Mouse (Mus musculus) limb, embryonic 10.5 days (tissue): Measurements from ENCODE around the gene Capns2. TPM values are rescaled to one million over a fixed set of nuclear protein-coding genes. Genes with fewer than 3 reads are reported as not detected.

Experiments
- DNase-seq: peaks from one replicate; pipeline ENCODE4 v3.0.0-alpha.2; 2017; ENCODE audit warnings: low spot score
- H3K27ac ChIP-seq: fragments of 300-500 bp; sonication (generic); 2 replicates; pipeline ENCODE4 v1.5.1; 2016; ENCODE audit warnings: mild to moderate bottlenecking
- H3K27me3 ChIP-seq: fragments of 300-500 bp; sonication (generic); 2 replicates; pipeline ENCODE4 v1.6.1; 2016; ENCODE audit warnings: low read depth, mild to moderate bottlenecking; ENCODE audit not compliant: poor library complexity, severe bottlenecking
- H3K36me3 ChIP-seq: fragments of 300-500 bp; sonication (generic); 2 replicates; pipeline ENCODE4 v1.6.1; 2016; ENCODE audit warnings: mild to moderate bottlenecking, moderate library complexity
- H3K4me1 ChIP-seq: fragments of 300-500 bp; sonication (generic); 2 replicates; pipeline ENCODE4 v1.6.1; 2016
- H3K4me3 ChIP-seq: fragments of 300-500 bp; sonication (generic); 2 replicates; pipeline ENCODE4 v1.5.1; 2016; ENCODE audit warnings: mild to moderate bottlenecking, moderate library complexity
- H3K9me3 ChIP-seq: fragments of 300-500 bp; sonication (generic); replicated peaks from 2 replicates; pipeline ENCODE4 v1.6.1; 2016; ENCODE audit warnings: mild to moderate bottlenecking
- WGBS: fragments of 180-500 bp; shearing (Covaris S2); methylation state at CpG from one replicate; pipeline ENCODE4 v1.1.7; 2016; 5-methylcytosine and 5-hydroxymethylcytosine counted together
- microRNA-seq: library from miRNA; unstranded; fragments of <30 nt; microRNA quantifications from one replicate; pipeline ENCODE4, GENCODE M21; 2017
- polyA plus RNA-seq: library from polyadenylated mRNA; unstranded; fragments of >200 nt; fragmentation: Nextera tagmentation; extraction: Ambion mirVana; gene quantifications from 2 replicates; pipeline ENCODE4 v1.2.1, GENCODE M21; 2016

Gene Capns2
- polyA plus RNA-seq, 1 experiment from 2014 or later, result 0.43 TPM

DNA sequence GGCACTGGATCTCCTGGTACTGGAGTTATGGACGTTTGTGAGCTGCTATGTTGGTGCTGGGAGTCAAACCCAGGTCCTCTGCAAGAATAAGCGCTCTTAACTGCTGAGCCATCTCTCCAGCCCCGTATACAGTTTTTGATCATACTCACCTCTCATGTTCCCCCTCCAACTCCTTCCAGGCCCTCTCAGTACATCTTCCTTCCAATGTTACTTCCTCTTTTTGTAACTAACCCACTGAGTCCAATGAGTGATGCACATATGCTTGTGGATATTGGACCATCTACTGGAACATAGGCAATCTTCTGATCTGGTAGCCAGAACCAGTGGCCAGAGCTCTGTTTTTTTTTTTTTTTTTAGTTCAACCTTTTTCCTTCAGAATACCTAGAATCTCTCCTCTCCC is 14.9 kb downstream of the Capns2 start:
- Histone ChIP-seq H3K27me3 (no peaks in the 10 kb centered on the region), H3K4me3 (no peak overlapping the region), H3K4me1 (no peaks in the 10 kb centered on the region), H3K9me3 (no peaks in the 10 kb centered on the region), H3K27ac (no peak overlapping the region), H3K36me3 (0 out of 2 replicates have a peak, but pooled peaks cover 6% of the 10 kb centered on the region)
- 82% methylated on average over 3 of the region's 3 CpGs for WGBS
- no peak for DNase-seq

DNA sequence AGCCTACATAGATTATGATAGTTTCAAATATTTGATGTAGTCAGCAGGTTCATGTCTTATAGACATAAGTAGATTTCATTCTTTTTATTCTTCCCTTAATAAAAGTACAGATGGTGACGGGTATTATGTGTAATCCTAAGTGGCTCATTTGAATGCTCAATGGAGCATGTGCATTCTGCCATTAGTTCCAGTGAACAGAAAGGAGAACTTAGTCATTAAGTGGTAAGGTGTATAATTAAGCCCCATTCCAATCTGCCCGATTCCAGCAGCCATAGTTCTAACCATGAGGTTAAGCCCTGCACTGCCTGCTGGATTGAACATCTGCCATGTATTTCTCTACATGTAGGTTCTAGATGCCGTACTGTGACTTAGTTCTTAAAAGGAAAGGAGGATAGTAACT is 20.6 kb downstream of the Capns2 start:
- no peaks in the 10 kb centered on the region for H3K4me1 ChIP-seq
- no peak overlapping the region for H3K4me3 ChIP-seq
- no peaks in the 10 kb centered on the region for H3K9me3 ChIP-seq
- no peak for DNase-seq
- no peaks in the 10 kb centered on the region for H3K27me3 ChIP-seq
- no peak overlapping the region for H3K27ac ChIP-seq
- no peaks in the 10 kb centered on the region for H3K36me3 ChIP-seq
- 90% methylated on average over 3 of the region's 3 CpGs for WGBS

DNA sequence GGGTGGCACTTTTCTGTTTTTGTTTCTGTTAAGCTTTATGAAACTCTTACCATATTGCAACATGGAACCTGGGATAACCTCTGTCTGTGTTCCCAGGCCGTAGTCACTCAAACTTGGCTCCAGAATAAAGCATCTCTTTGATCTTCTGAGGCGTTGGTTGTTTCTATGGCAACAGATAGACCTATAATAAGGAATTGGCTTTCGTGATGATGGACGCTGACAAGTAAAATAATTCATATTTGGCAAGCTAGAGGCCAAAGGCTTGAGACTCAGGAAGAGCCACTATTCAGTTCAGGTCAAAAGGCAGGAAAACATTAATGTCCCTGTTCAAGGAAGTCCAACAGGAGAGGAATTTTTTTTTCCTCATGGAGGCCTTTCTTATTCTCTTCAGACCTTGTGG is 27.8 kb downstream of the Capns2 start:
- Histone ChIP-seq H3K4me1 (0 out of 2 replicates have a peak, but pooled peaks cover 8% of the 10 kb centered on the region), H3K27me3 (no peaks in the 10 kb centered on the region), H3K36me3 (no peaks in the 10 kb centered on the region), H3K27ac (no peak overlapping the region), H3K9me3 (no peaks in the 10 kb centered on the region), H3K4me3 (no peak overlapping the region)
- 79% methylated on average over 4 of the region's 4 CpGs for WGBS
- no peak for DNase-seq

DNA sequence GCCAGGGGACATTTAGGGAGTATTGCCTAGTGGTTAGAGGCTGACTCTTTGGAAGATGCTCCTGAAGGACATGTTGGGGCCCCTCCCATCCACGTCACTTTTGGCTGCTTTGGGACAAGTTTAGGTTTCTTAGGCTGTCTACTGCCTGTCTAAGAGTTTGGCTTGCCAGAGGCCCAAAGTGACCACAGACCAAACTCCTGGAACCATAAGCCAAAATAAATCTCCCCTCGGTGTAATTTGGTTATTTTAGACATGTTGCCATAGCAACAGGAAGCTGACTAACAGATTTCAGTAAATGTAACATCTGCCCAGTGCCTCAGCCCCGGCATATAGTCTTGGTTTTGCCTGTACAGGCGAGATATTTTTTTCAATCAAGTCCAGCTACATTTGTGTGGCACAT is 36.8 kb downstream of the Capns2 start:
- no peaks in the 10 kb centered on the region for H3K9me3 ChIP-seq
- 85% methylated on average over 4 of the region's 4 CpGs for WGBS

DNA sequence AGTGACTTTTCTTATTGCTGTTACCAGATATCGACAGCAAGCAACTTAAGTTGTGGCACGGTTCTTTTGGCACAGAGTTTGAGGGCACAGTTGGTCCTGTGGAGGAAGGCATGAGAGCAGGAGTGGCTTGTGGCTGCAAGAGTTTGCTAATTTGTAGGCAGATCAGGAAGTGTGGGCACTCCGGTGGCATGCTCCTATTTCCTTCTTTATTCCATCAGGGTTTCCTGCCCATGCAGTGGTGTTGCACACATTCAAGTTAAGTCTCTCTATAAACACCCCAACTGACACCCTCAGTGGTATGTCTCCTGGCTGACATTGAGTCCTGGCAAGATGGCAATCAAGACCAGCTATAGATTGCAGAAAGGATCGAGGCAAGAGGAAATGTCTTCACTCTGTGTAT is 47.9 kb downstream of the Capns2 start:
- DNase-seq, result no peak
- H3K4me3 ChIP-seq, result no peak overlapping the region
- no peaks in the 10 kb centered on the region for H3K9me3 ChIP-seq
- 92% methylated on average over 4 of the region's 4 CpGs for WGBS
- no peaks in the 10 kb centered on the region for H3K27me3 ChIP-seq
- no peaks in the 10 kb centered on the region for H3K36me3 ChIP-seq
- H3K4me1 ChIP-seq, result no peaks in the 10 kb centered on the region
- no peak overlapping the region for H3K27ac ChIP-seq

More for the DNA sequence above, 36.8 kb downstream of the Capns2 start:
- Histone ChIP-seq H3K4me3 (no peak overlapping the region), H3K4me1 (no peaks in the 10 kb centered on the region), H3K27me3 (no peaks in the 10 kb centered on the region), H3K36me3 (no peaks in the 10 kb centered on the region), H3K27ac (no peak overlapping the region)
- no peak for DNase-seq

DNA sequence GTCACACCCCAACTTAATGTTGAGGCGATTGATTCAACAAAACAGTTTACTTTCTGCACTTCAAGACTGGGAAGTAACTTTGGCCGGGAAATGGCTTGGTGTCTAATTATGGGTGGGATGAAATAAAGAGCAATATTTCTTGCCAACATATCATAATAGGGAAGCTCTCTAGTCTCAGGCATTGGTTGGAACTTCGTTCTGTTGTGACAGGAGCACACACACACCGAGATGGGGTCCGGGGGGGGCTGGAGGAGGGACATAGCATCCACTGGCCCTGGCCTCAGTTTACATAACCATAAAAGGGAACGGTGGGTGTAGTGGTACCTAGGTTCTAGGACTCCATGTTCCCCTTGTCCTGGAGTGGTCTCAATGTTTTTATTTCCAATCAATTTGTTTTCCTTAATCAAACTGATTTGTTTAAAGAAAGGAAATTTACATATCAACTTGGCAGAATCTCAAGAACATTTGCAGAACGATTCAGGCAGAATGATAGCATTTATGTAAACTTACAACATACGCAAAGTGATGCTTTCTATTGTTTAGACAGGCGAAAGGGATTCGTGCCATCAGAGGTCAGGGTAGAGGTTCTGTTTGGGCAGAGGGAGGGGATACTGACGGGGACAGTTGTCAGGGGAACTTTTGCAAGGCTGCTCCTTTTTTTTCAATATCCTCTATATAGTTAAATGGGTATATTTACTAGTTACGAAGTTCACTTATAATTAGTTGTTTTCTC is 49.6 kb downstream of the Capns2 start:
- H3K27ac ChIP-seq, result no peak overlapping the region
- no peaks in the 10 kb centered on the region for H3K27me3 ChIP-seq
- H3K4me3 ChIP-seq, result no peak overlapping the region
- no peaks in the 10 kb centered on the region for H3K9me3 ChIP-seq
- 85% methylated on average over 12 of the region's 12 CpGs for WGBS
- H3K4me1 ChIP-seq, result no peaks in the 10 kb centered on the region
- no peak for DNase-seq
- no peaks in the 10 kb centered on the region for H3K36me3 ChIP-seq

Small RNA genes within 50 kb of the gene (microRNA-seq; reads per million reads assigned to microRNA genes)
- gene Gm22151, result not detected

Other genes starting within 250 kb of the Capns2 start
- gene Irx6, start 227.1 kb upstream of the Capns2 start, polyA plus RNA-seq, result 0.05 and 0.23 TPM in 2 replicates
- 220 and 238 TPM in 2 replicates for gene Mmp2, start 74.1 kb upstream of the Capns2 start, polyA plus RNA-seq
- 6.0 and 7.8 TPM in 2 replicates for gene Lpcat2, start 46.1 kb upstream of the Capns2 start, polyA plus RNA-seq
- 0.13 and 0.15 TPM in 2 replicates for gene Slc6a2, start 58.7 kb downstream of the Capns2 start, polyA plus RNA-seq
- not detected in 2 replicates for gene Ces1a, start 146.8 kb downstream of the Capns2 start, polyA plus RNA-seq
- not detected in 2 replicates for gene Ces1b, start 178.6 kb downstream of the Capns2 start, polyA plus RNA-seq
- not detected in 2 replicates for gene Ces1c, start 229.9 kb downstream of the Capns2 start, polyA plus RNA-seq